ENCODE assay signal across 8 mouse cellular contexts in the genomic region with DNA sequence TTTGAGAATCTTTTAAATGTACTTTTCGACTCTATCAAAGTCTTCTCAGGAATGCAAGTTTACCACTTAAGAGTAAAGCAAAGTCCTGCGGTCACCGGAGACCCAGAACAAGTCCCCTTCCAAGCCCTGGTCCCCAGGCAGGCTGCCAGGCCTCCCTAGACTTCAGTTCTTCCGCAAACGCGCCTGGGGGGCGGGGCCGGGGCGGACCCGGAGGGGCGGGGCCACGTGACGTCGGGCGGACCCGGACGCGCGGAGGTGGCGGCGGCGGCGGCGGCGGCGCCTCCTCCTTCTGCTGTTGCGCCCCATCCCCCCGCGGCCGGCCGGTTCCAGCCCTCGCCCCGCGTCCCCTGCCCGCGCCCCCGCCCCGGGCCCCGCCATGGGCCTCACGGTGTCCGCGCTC. TPM values are rescaled to one million over a fixed set of nuclear protein-coding genes. Genes with fewer than 3 reads are reported as not detected.
A peak's percentile ranks its signal among the peaks of the same experiment; 100 is the strongest.
DNase-seq lines count a peak whose midpoint lies in the region; ATAC-seq and TF ChIP-seq lines count a peak whose summit lies in the region.

Gene Arf5 (plus strand): TSS at position 248 of the 400 bp plus-strand sequence.

- TF ChIP-seq POLR2A in MEL (IDR thresholded peaks at IDR 0.05; ENCODE audit: control insufficient read depth in 1 of 2, insufficient read depth in 1 of 2, low read depth in 1 of 2, low read length in 2 of 2, poor library complexity in 1 of 2): peak in 1 of 2 experiments; percentile 66; a peak in 2 of 4 replicates

- no peak for TF ChIP-seq CTCF in MEL (IDR thresholded peaks at IDR 0.05 in 2 of 3, conservative IDR thresholded peaks at IDR 0.05 in 1 of 3; ENCODE audit: control insufficient read depth in 1 of 3, insufficient read depth in 1 of 3, low read depth in 2 of 3, low read length in 3 of 3, poor library complexity in 1 of 3, severe bottlenecking in 1 of 3)
- no peak for TF ChIP-seq CTCF in lung, postnatal 0 days (IDR thresholded peaks at IDR 0.05)

- peak; percentile 90 for DNase-seq in MEL (ENCODE audit: low read depth, low spot score)
- peak; percentile 93 for DNase-seq in cerebellum, adult 8-10 months
- peak; percentile 90 for DNase-seq in hindbrain, embryonic 10.5 days (ENCODE audit: low spot score)
- DNase-seq in layer of hippocampus, adult 9-11 months: peak; percentile 92
- DNase-seq in lung, postnatal 0 days (ENCODE audit: low spot score): peak; percentile 96
- DNase-seq in ovary, postnatal 14 days (ENCODE audit: low spot score): peak; percentile 96
- DNase-seq in thymus, postnatal 14 days: peak; percentile 98

- H3K9ac ChIP-seq in MEL (ENCODE audit: control insufficient read depth, low read depth, low read length, poor library complexity, severe bottlenecking): peak within 1 kb of the TSS; percentile 94
- peak within 1 kb of the TSS; percentile 89 for H3K9ac ChIP-seq in lung, postnatal 0 days (replicated peaks; ENCODE audit: low read depth)

- H3K4me3 ChIP-seq in MEL (ENCODE audit: control insufficient read depth in 1 of 2, insufficient read depth in 1 of 2, low read depth in 2 of 2, low read length in 2 of 2): peak within 1 kb of the TSS; percentile 90 to 98
- peak within 1 kb of the TSS; percentile 80 for H3K4me3 ChIP-seq in hindbrain, embryonic 10.5 days
- H3K4me3 ChIP-seq in lung, postnatal 0 days (ENCODE audit: low read depth, low read length): peak within 1 kb of the TSS; percentile 86

- peak within 1 kb of the TSS; percentile 32 for H3K27ac ChIP-seq in MEL (ENCODE audit: control insufficient read depth, low read depth, low read length)
- peak within 1 kb of the TSS; percentile 97 for H3K27ac ChIP-seq in hindbrain, embryonic 10.5 days
- H3K27ac ChIP-seq in lung, postnatal 0 days (ENCODE audit: low read length): peak within 1 kb of the TSS; percentile 92

- peaks cover 13% of the 10 kb centered on the region for H3K79me2 ChIP-seq in MEL (ENCODE audit: control insufficient read depth, insufficient read depth, low read length, poor library complexity)

- TF ChIP-seq EP300 in MEL (IDR thresholded peaks at IDR 0.05; ENCODE audit: low read depth in 1 of 2, low read length in 2 of 2): no peak
- no peak for TF ChIP-seq EP300 in lung, postnatal 0 days (IDR thresholded peaks at IDR 0.05)

- H3K9me3 ChIP-seq in MEL (replicated peaks; ENCODE audit: insufficient read depth, low read length): no peaks in the 10 kb centered on the region
- H3K9me3 ChIP-seq in hindbrain, embryonic 10.5 days: no peaks in the 10 kb centered on the region
- H3K9me3 ChIP-seq in lung, postnatal 0 days (ENCODE audit: low read length): no peaks in the 10 kb centered on the region

- no peak for TF ChIP-seq RAD21 in MEL (IDR thresholded peaks at IDR 0.05; ENCODE audit: low read depth, low read length)

- peak; percentile 53 for ATAC-seq in frontal cortex, adult (ENCODE audit: low TSS enrichment)
- ATAC-seq in lung, postnatal 0 days: peak; percentile 69

- 2% methylated on average over 40 of the region's 42 CpGs for WGBS in hindbrain, embryonic 10.5 days
- WGBS in lung, postnatal 0 days: 1% methylated on average over 24 of the region's 42 CpGs

- no peaks in the 10 kb centered on the region for H3K27me3 ChIP-seq in MEL (ENCODE audit: control insufficient read depth in 1 of 2, insufficient read depth in 2 of 2, low read length in 2 of 2)
- H3K27me3 ChIP-seq in hindbrain, embryonic 10.5 days (ENCODE audit: insufficient read depth, poor library complexity, severe bottlenecking): no peaks in the 10 kb centered on the region
- no peaks in the 10 kb centered on the region for H3K27me3 ChIP-seq in lung, postnatal 0 days (replicated peaks; ENCODE audit: insufficient read depth, low read length)

- peaks cover 0 to 17% of the 10 kb centered on the region in 2 experiments; a peak in 2 of 4 replicates for H3K36me3 ChIP-seq in MEL (ENCODE audit: control insufficient read depth in 1 of 2, insufficient read depth in 2 of 2, low read length in 2 of 2)
- H3K36me3 ChIP-seq in hindbrain, embryonic 10.5 days: peaks cover 43% of the 10 kb centered on the region
- H3K36me3 ChIP-seq in lung, postnatal 0 days (ENCODE audit: insufficient read depth, low read length): peaks cover 6% of the 10 kb centered on the region

- H3K4me1 ChIP-seq in MEL (ENCODE audit: control insufficient read depth in 1 of 2, insufficient read depth in 2 of 2, low read length in 2 of 2): peaks cover 2 to 32% of the 10 kb centered on the region in 2 experiments
- peaks cover 40% of the 10 kb centered on the region for H3K4me1 ChIP-seq in hindbrain, embryonic 10.5 days (replicated peaks)
- peaks cover 19% of the 10 kb centered on the region; the same call in 1 of the 2 replicates for H3K4me1 ChIP-seq in lung, postnatal 0 days (ENCODE audit: insufficient read depth, low read depth, low read length)

- H3K4me2 ChIP-seq in lung, postnatal 0 days (replicated peaks; ENCODE audit: low read depth, low read length): peak within 1 kb of the TSS; percentile 80

TF ChIP-seq in MEL, 35 proteins besides CTCF, POLR2A, EP300 and RAD21:
- peak; percentile 67 for TF ChIP-seq NELFE (IDR thresholded peaks at IDR 0.05; ENCODE audit: low read depth, low read length)
- TF ChIP-seq ELF1 (IDR thresholded peaks at IDR 0.05; ENCODE audit: low read depth, low read length): peak; percentile 78
- no peak for TF ChIP-seq MYC (IDR thresholded peaks at IDR 0.05; ENCODE audit: low read depth, low read length)
- TF ChIP-seq MAX (IDR thresholded peaks at IDR 0.05; ENCODE audit: low read length): peak; percentile 17; the same call in 1 of the 2 replicates
- TF ChIP-seq HCFC1 (IDR thresholded peaks at IDR 0.05; ENCODE audit: low read depth, low read length): peak; percentile 76
- TF ChIP-seq TBP (IDR thresholded peaks at IDR 0.05; ENCODE audit: low read depth, low read length): 0 out of 2 replicates have a peak, but pooled peaks have one; percentile 8
- peak; percentile 54; the same call in 1 of the 2 replicates for TF ChIP-seq ZMIZ1 (IDR thresholded peaks at IDR 0.05; ENCODE audit: low read depth, low read length)
- no peak for TF ChIP-seq GATA1 (IDR thresholded peaks at IDR 0.05; ENCODE audit: low read depth, low read length)
- peak; percentile 84 for TF ChIP-seq USF1 (IDR thresholded peaks at IDR 0.05; ENCODE audit: low read depth, low read length)
- peak; percentile 34; the same call in 1 of the 2 replicates for TF ChIP-seq POLR2AphosphoS2 (IDR thresholded peaks at IDR 0.05; ENCODE audit: low read length)
- no peak for TF ChIP-seq E2F4 (IDR thresholded peaks at IDR 0.05; ENCODE audit: borderline replicate concordance, low read depth, low read length)
- no peak for TF ChIP-seq NRF1 (IDR thresholded peaks at IDR 0.05; ENCODE audit: insufficient read depth, low read depth, low read length, poor library complexity, severe bottlenecking)
- no peak for TF ChIP-seq ZNF384 (IDR thresholded peaks at IDR 0.05; ENCODE audit: low read depth, low read length)
- no peak for TF ChIP-seq CHD2 (IDR thresholded peaks at IDR 0.05; ENCODE audit: low read length)
- TF ChIP-seq SIN3A (IDR thresholded peaks at IDR 0.05; ENCODE audit: low read length): peak; percentile 59; the same call in 1 of the 2 replicates
- TF ChIP-seq JUND (IDR thresholded peaks at IDR 0.05; ENCODE audit: low read depth, low read length): no peak
- TF ChIP-seq POLR2AphosphoS5 (IDR thresholded peaks at IDR 0.05; ENCODE audit: borderline replicate concordance, low read depth, low read length): no peak

RNA-seq across cellular contexts. Expression of gene Arf5, which starts in this region (rescaled TPM):
- total RNA-seq in MEL (2012; rRNA removed): 89.4 and 92.8 TPM in 2 replicates
- 100 to 1,000 TPM in 1 of 2 experiments, not detected in 1; 292 TPM for polyA plus RNA-seq in MEL (2012; ENCODE audit: insufficient read depth in 1 of 2, insufficient read length in 2 of 2, low read depth in 1 of 2, low replicate concordance in 2 of 2, missing spikeins in 1 of 2)
- polyA plus RNA-seq in hindbrain, embryonic 10.5 days (2016; fragmentation: Nextera tagmentation; extraction: Ambion mirVana): 302 and 343 TPM in 2 replicates
- polyA plus RNA-seq in lung, postnatal 0 days (2015; fragmentation: Nextera tagmentation; extraction: Ambion mirVana): 314 and 340 TPM in 2 replicates

Comparison
In these comparisons a context has a peak if more than half of its experiments do, and no peak if none do; other contexts are left out.
1. Peak in every context shown above with its lines: DNase-seq, ATAC-seq, H3K4me3 ChIP-seq and H3K27ac ChIP-seq.
2. H3K27ac ChIP-seq: peak in every context shown above with its lines; median percentile 97 in hindbrain, embryonic 10.5 days; 92 in lung, postnatal 0 days; 32 in MEL.